Mouse (Mus musculus) embryonic facial prominence, embryonic 11.5 days (tissue): ENCODE measurements at regions not wholly inside any gene's neighbourhood (a gene's known extent, or its start where the extent isn't known, plus 50 kb on each side); places are given as distances from the start of the nearest gene placed in this dataset.

Experiments
- ATAC-seq: fragments of 200-750 bp; cut with Nextera tagmentation; replicated peaks from 2 replicates; pipeline ENCODE4 v1.8.0; 2017; ENCODE audit warnings: low read depth; ENCODE audit not compliant: insufficient number of reproducible peaks, low FRiP score, low TSS enrichment
- DNase-seq: peaks from one replicate; pipeline ENCODE4 v3.0.0-alpha.2; 2015; ENCODE audit warnings: low spot score
- H3K27ac ChIP-seq: fragments of 300-500 bp; sonication (generic); replicated peaks from 2 replicates; pipeline ENCODE4 v1.5.1; 2014; ENCODE audit warnings: mild to moderate bottlenecking, low read depth, low read length, control low read depth
- H3K27me3 ChIP-seq: fragments of 300-500 bp; sonication (generic); 2 replicates; pipeline ENCODE4 v1.6.1; 2014; ENCODE audit warnings: mild to moderate bottlenecking, low read length, moderate library complexity, mixed read lengths; ENCODE audit not compliant: control insufficient read depth, insufficient read depth
- H3K36me3 ChIP-seq: fragments of 300-500 bp; sonication (generic); replicated peaks from 2 replicates; pipeline ENCODE4 v1.6.1; 2014; ENCODE audit warnings: low read depth, mild to moderate bottlenecking, low read length, moderate library complexity, mixed read lengths; ENCODE audit not compliant: control insufficient read depth, insufficient read depth
- H3K4me1 ChIP-seq: fragments of 300-500 bp; sonication (generic); 2 replicates; pipeline ENCODE4 v1.6.1; 2014; ENCODE audit warnings: low read length, mixed read lengths; ENCODE audit not compliant: control insufficient read depth, insufficient read depth
- H3K4me2 ChIP-seq: fragments of 300-500 bp; sonication (generic); 2 replicates; pipeline ENCODE4 v1.6.1; 2014; ENCODE audit warnings: low read depth, mild to moderate bottlenecking, control low read depth, low read length, moderate library complexity
- H3K4me3 ChIP-seq: fragments of 300-500 bp; sonication (generic); 2 replicates; pipeline ENCODE4 v1.5.1; 2014; ENCODE audit warnings: low read depth, low read length, control low read depth
- H3K9ac ChIP-seq: fragments of 300-500 bp; sonication (generic); replicated peaks from 2 replicates; pipeline ENCODE4 v1.6.1; 2014; ENCODE audit warnings: mild to moderate bottlenecking, control low read depth, low read length
- H3K9me3 ChIP-seq: fragments of 300-500 bp; sonication (generic); replicated peaks from 2 replicates; pipeline ENCODE4 v1.6.1; 2016; ENCODE audit warnings: mild to moderate bottlenecking, low read length, inconsistent platforms, mixed read lengths; ENCODE audit not compliant: control insufficient read depth
- WGBS: fragments of 180-500 bp; shearing (Covaris S2); extraction: QIAGEN DNeasy Blood & Tissue Kit; methylation state at CpG from one replicate; pipeline ENCODE4 v1.1.7; 2014; 5-methylcytosine and 5-hydroxymethylcytosine counted together

GRCm38 (mm10) chr11:6739439-6739838, 81.1 kb downstream of the Ramp3 start:
- 85% methylated on average over 5 of the region's 5 CpGs for WGBS
- no peaks in the 10 kb centered on the region for H3K9me3 ChIP-seq

GRCm38 (mm10) chr11:6738581-6738980, 80.3 kb downstream of the Ramp3 start:
- 84% methylated on average over 3 of the region's 3 CpGs for WGBS
- DNase-seq: no peak
- Histone ChIP-seq H3K9ac (no peak overlapping the region), H3K36me3 (no peaks in the 10 kb centered on the region), H3K4me2 (no peak overlapping the region), H3K27ac (no peak overlapping the region), H3K9me3 (no peaks in the 10 kb centered on the region), H3K27me3 (no peaks in the 10 kb centered on the region; the same call in 1 of the 2 replicates), H3K4me1 (no peaks in the 10 kb centered on the region), H3K4me3 (no peak overlapping the region)
- no peak for ATAC-seq

More at GRCm38 (mm10) chr11:6739439-6739838, 81.1 kb downstream of the Ramp3 start:
- no peaks in the 10 kb centered on the region for H3K36me3 ChIP-seq
- no peak overlapping the region for H3K4me2 ChIP-seq
- H3K27me3 ChIP-seq: no peaks in the 10 kb centered on the region; the same call in 1 of the 2 replicates
- no peak overlapping the region for H3K9ac ChIP-seq
- H3K4me3 ChIP-seq: no peak overlapping the region
- DNase-seq: no peak
- no peak overlapping the region for H3K27ac ChIP-seq
- ATAC-seq: no peak
- H3K4me1 ChIP-seq: no peaks in the 10 kb centered on the region

- no peaks in the 10 kb centered on the region for H3K4me1 ChIP-seq
- H3K27me3 ChIP-seq: no peaks in the 10 kb centered on the region; the same call in 1 of the 2 replicates
- 91% methylated on average over 3 of the region's 3 CpGs for WGBS
- H3K4me2 ChIP-seq: no peak overlapping the region
- no peak overlapping the region for H3K4me3 ChIP-seq
- DNase-seq: no peak
- no peaks in the 10 kb centered on the region for H3K36me3 ChIP-seq
- no peak for ATAC-seq
- H3K9ac ChIP-seq: no peak overlapping the region
- no peak overlapping the region for H3K27ac ChIP-seq
- no peaks in the 10 kb centered on the region for H3K9me3 ChIP-seq
Measured at GRCm38 (mm10) chr11:6738163-6738562, 79.8 kb downstream of the Ramp3 start.

- Histone ChIP-seq H3K4me1 (no peaks in the 10 kb centered on the region), H3K4me2 (no peak overlapping the region), H3K36me3 (no peaks in the 10 kb centered on the region), H3K4me3 (no peak overlapping the region), H3K27me3 (no peaks in the 10 kb centered on the region), H3K9ac (no peak overlapping the region), H3K9me3 (no peaks in the 10 kb centered on the region), H3K27ac (no peak overlapping the region)
- DNase-seq (no peak), ATAC-seq (no peak)
- 87% methylated on average over 7 of the region's 7 CpGs for WGBS
Measured at GRCm38 (mm10) chr11:6734746-6735430, 76.6 kb downstream of the Ramp3 start.

- Histone ChIP-seq H3K4me2 (no peak overlapping the region), H3K4me3 (no peak overlapping the region), H3K9me3 (no peaks in the 10 kb centered on the region), H3K27me3 (no peaks in the 10 kb centered on the region), H3K36me3 (no peaks in the 10 kb centered on the region), H3K27ac (no peak overlapping the region), H3K9ac (no peak overlapping the region), H3K4me1 (no peaks in the 10 kb centered on the region)
- 84% methylated on average over 5 of the region's 5 CpGs for WGBS
- ATAC-seq (no peak), DNase-seq (no peak)
Measured at GRCm38 (mm10) chr11:6731505-6731904, 73.2 kb downstream of the Ramp3 start.
